Mouse (Mus musculus) spleen, postnatal 4 days (tissue): ENCODE measurements around the gene Col20a1.
A peak's percentile ranks its signal among the peaks of the same experiment; 100 is the strongest.

Experiments
- DNase-seq, 2 experiments: peaks; one replicate each; pipeline ENCODE4 v3.0.0; 2022; ENCODE audit warnings: low spot score in 2 of 2

Gene Col20a1

DNA sequence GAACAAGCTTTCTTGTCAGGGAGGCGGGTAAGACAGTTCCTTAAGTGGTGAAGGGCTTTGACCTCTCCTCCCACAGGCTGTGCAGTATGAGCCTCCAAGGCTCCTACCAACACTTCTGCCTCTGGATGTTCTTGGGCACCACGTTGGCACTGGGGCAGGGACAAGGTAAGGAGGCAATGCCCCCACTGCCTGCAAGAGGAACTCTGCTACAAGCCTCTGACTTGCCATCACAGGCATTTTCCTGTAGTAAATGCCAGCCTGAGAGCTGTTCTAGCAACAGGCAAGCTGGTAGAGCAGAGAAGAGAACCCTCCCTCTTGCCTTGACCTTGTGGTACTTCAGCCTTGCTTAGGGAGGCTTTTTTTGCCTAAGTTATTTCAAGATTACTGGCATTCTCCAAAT, at the start of gene Col20a1:
Gene Col20a1, plus strand, starts transcription at position 87 of the 400 bp plus-strand sequence.
- DNase-seq = no peak

DNA sequence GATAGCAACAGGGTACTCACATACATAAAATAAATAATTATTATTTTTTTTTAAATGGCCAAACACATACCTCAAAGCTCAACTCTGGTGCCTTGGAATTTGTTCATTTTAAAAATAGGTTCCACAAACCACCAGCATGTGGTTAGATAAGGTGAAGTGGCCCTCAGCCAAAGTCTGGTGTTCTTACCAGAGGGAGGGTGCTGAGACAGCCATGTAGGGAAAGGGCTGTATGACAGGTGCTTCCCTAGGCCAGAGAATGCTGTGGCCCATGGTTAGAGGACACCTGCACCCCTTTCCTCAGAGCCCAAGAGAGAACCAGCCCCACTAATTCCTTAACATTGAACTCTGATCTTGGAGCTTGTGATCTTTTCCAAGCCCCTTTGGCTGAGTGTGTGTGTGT, 46.1 kb upstream of the Col20a1 start:
- DNase-seq = no peak

DNA sequence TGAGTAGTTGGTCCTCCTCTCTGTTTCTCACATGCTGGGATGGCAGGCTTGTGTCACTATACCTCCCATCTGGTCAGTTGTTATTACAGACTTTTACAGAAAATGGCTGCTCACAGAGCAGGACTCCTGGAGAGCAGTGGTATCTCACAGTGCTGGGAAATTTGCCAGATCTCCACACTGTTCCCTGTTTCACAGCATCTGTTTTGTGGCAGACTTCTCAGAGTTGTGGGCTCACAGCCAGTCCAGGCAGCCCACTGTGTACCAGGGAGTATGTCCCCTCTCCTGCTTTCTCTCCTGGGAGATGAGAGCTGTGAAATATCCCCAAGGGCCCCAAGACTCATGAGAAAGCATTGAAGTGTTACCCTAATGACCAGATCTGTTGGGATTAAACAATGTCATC, 44.5 kb upstream of the Col20a1 start:
- no peak for DNase-seq

DNA sequence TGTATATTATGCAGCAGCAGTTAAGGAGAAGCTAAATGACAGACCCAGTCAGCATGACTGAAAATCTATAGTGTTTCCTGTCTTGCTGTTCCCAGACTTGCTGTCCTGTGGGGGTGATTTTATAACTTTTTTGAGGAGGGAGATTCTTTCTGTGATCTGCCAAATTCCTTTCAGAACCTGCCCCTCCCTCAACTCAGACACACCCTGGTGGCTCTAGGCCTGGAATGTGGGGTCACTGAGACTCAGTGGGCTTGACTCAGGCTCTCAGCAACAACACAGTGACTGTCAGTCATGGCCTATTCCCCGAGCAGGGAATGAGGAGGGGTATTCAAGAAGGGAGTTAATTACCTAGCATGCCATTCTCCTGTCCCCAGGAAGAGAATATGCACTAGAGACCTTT, 36.4 kb upstream of the Col20a1 start:
- DNase-seq = no peak

DNA sequence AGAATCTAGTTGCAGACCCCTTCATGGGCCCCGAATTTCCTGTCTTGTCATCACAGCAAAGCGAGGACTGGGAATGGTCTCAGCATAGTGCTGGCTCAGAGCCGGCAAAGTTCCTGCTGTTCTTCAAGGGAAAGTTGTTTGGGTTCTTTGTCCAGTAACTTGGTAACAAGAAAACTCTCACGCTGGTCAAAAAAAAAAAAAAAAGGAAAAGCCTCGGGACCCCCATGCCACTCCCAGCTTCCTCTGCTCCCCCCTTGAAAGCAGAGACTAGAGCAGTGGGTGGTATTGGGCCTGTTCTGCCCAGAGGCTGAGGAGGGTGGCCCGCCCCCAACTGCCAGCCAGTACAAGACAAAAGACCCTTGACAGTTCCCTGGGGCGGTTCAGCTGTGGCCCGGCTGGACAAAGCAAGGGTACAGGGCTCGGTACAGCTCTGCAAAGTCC, 33.6 kb upstream of the Col20a1 start:
- no peak for DNase-seq

DNA sequence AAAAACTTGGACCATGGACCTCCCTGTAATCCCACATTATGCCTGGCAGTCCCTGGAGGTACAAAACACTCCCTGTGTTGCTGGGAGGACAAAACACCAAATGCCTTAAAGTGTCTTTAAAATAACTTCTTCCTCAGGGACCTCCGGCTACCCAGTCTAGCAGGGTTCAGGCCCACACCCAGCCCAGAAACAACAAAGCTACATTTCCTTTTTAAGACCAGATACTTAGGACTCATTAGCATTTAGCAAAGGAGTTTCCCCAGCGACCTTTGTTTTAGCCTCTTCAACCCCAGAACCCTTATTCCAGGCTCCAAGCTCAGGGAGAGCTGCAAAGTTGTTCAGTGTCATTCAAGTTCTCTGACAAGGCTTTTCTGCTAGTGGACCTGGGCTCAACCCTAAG, 32.7 kb upstream of the Col20a1 start:
- DNase-seq = no peak

DNA sequence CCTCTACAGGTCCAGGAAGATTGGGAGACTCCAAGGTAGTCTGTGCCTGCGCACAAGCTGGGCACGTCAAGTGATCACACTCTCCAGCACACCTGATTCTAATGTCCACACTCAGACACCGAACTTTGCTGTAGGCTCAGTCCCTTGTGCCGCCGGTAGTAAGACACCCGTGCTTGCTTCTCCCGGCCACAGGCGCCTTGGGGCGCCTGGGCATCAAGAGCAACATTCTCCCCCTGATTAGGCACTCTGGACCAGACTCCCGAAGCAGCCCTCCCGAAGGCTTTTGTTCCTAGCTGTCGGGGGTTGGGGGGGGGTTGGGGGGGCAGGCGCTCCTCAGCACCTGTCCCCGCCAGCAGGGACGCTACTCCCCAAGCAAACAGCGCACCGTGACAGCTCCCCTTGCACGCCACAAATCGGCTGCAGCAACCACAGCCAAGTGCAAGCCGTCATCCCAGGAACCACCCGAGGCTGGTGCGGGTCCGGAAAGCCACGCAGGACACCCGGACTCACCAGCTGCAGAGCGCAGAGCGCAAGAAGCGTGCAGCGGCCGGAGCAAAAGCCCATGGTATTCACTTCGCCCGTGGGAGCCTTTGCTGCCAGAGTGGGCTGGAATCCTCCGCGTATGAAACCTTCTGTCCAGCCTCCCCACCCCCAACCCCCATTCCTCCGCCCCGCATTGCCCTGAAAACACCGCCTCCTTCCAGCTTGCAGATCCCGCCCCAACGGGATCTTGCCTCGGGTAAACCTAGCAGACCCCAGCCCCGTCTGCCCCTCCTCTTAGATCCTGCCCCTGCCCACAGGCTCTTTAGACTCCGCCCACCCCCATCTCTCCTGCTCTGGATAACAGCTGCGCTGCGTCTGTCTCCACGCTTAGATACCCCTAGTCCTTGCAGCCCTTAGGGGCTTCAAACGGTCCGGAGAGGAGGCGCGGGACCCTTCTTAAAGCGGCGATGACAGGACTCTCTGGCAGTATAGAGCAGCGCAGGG, 32.0 kb upstream of the Col20a1 start, which contains the start of gene Nkain4:
Gene Nkain4, minus strand, starts transcription at position 639 of the 987 bp plus-strand sequence.
- no peak for DNase-seq

DNA sequence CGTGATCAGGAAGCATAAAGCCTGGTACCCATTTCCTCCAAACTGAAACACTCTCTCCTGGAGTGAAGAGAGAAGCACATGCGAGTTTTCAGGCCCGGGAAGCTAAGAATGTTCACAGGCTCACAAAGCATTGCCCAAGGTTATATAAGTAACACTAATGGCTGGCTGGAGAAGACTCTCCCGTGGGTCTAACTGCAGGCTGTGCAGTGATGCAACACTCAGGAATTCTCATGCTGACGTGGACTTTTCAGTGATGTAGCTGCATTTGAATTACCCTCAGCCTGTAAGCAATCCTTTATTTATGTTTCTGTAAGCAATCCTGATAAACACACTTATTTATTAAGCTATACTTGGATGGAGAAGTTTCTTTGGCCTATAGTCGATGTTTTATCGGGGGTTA, 26.7 kb upstream of the Col20a1 start:
- DNase-seq = no peak

DNA sequence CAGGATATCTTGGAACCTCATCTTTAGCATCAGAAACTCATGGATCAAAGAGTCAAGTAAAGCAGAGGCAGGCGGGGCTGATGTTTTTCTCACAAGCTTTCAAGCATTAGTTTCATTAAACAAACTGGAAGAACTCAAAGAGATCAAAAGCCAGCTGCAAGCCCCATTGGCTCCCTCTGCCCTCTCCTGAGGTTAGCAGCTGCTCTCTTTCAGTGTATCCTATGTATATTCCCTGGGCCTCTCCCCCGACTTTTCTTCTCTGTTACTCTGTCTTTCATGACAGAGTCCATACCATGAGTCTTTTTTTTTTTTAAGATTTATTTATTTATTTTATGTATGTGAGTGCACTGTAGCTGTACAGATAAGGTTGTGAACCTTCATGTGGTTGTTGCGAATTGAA, 26.1 kb upstream of the Col20a1 start:
- no peak for DNase-seq

DNA sequence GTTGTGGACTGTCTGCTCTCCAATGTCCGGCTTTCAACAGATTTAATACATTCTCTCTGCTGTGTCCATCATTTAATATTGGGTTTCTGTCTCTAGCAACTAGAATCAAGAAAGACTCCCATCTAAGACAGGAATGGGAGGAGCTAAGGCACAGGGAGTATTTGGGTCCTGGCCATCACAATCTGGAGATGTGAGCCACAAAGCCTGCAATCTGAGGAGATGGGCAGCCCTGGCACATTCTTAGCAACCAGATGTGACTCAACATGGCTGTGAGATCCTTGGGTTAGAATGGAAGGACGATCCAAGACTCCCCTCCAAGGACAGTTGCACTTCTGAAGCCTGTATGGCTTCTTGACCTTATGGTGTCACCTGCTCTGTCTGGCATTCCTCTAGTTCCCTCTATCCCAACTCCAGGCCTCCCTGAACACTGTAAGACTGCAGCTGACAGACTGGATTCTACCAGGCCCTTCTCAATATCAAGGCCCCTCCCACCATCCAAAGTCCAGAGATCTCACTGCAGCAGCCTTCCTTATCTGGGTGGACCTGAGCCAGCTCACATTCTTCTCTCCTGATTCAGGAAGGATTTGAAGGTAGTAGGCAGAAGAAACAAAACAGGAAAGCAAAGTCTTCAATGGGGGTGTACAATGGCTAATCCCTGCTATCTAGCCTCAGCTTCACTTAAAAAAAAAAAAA, 23.6 kb upstream of the Col20a1 start:
- DNase-seq = no peak

DNA sequence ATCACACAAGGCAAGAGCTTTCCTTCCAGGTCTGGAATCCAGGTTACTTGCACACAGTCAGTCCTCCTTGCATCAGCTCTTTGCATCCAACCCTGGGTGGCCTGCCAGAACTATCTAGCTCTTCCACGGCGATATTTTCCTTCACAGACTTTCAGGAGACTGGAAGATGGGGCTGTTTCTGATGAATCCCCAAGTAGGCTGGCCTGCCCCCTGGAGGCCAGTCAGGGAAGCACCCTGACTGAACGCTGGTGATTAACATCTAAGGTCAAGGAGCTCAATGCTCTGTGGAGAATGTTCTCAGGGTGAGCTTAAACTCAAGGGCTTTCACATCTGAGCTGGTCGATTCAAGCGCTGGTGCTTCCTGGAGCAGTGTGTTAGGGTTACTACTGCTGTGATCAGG, 22.4 kb upstream of the Col20a1 start:
- DNase-seq = peak; percentile 67 to 86

DNA sequence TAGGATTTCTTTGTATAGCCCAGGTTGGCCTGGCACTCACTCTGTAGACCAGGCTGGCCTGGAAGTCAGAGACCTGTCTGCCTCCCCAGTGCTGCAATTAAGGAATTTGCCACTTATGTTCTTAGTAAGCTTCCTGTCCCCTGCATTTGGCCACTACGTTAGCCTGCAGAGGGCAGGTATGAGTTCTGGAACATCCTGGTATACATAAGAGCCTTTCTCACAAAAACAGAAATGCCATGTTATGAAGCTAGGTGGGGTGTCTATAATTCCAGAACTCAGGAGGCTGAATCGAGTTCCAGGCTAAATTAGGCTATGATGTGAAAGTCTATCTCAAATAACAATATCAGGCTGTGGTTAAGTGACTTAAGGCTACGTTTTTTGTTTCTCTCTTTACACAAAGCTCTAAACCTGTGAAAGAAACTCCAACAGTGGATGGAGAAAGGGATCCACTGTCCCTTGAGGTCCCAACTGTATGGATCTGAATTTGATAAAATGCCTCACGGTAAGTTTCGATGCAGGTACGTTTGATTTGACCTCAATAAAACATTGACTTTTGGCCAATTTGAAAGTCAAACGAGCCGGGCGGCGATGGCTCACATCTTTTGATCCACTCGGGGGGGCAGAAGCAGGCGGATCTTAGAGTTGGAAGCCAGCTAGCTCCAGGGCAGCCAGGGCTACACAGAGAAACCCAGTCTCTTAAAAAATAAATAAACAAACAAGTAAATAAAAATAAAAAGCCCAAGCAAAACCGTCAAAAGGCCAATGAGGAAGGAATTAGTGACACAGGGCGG, 20.0 kb upstream of the Col20a1 start:
- DNase-seq = no peak

DNA sequence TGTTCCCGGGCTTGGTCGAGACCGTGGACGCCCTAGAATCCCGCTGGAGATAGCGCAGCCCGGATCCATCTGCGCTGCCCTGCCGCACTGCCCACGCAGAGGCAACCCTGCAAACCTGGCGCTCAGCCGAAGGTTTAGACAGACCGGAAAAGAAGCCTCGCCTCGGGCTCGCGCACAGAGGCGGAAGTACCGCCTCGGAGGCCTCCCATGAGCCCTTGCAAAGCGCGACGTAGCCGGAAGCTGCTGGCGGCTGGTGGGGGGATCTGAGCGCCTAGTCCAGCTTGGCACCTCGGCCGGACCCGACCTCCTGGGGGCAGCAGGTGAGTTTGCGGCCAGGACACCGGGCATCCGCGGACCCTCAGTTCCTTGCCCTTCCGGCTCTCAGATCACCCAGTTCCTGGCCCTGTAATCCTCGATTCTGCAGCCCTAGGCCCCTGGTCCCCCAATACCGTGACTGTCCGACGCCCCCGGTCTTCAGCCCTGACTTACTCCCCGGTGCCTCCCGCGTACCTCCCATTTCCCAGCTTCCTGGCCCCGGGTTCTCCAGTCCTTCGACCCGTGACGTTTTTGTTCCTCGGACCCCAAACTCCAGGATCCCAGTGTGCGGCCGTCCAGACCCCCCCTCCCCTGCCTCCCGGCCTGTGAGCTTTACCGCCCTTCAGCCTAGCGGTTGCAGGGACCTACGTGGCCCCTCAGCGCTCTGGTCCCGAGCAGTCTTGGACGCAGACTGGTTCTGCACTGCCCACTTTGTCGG, 19.1 kb upstream of the Col20a1 start, which contains the start of gene Arfgap1:
Gene Arfgap1, plus strand, starts transcription at position 216 of the 754 bp plus-strand sequence.
- peak; percentile 86 to 93 for DNase-seq

DNA sequence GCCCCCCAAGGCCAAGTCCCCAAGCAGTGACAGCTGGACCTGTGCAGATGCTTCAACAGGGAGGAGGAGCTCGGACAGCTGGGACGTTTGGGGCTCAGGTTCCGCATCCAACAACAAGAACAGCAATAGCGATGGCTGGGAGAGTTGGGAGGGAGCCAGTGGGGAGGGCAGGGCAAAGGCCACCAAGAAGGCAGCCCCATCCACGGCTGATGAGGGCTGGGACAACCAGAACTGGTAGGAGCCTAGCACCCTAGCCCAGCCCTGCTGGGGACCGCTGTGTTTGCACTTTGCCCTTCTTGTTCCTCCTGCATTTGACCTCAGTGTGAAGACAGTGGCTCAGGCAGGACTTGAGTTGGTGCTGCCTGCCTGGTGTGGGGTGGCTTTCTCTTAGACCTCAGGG, 5.2 kb upstream of the Col20a1 start:
- peak in 1 of 2 experiments; percentile 57 for DNase-seq

DNA sequence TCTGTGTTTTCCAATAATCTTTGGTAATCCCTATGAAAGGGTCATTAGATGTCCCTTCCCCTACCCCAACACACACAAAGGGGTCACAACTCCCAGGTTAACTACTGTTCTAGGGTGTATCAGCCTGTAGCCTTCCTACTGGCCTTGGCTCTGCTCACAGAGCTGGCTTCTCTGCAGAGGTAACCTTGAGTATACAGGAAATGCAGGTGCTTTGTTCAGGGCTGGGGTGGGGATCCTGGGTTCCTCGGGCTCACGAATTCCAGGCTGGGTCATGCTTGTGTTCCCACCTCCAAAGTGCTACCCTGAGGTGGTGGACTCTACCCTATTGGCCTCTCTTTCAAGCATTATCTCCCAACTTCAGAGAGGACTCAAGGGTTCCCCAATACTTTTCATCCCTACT, 700 bp upstream of the Col20a1 start:
- no peak for DNase-seq

DNA sequence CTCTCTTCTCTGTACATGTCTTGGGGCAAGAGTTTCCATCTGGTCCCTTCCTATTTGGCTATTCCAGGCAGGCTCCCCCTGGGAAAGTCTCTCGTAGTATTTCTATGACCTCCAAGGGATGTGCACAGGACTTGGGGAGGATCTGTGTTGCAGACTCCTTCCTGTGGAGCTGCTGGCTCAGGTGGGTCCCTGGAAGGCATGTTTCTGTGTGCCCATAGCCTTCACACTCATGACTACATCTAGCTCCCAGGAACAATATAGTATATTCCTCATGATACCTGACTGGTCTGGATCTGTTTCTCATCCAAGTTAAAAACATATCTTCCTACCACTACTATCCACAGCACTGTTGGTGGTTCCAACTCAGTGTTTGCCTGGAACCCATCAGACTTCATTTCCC, 666 bp downstream of the Col20a1 start:
- DNase-seq = no peak

DNA sequence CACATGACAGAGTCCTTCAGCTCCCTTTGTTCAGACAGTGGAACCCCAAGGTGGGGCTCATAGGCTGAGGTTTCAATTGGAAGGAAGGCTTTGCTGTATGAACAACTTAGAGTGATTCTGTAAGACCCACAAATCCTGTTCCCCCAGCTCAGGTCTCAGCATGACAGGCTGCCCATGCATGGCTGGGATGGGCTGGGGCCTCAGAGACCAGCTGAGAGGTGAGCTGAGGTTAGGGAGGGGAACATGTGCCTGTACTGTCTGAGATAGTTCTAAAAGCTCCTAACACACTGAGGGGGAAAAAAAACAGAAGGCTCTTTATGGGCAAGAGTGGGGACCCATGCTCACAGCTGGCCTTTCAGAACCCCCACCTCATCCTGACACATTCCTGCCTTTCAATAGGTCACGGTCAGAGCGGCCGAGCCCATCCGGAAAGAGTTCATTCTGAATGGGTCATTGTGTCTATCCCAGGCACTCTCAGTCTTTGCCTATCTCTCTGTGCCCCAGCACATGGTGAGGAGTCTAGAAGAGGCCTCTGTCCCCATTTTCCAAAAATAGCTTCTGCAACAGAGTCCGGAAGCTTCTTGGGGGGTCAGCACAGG, 1.2 kb downstream of the Col20a1 start:
- no peak for DNase-seq

DNA sequence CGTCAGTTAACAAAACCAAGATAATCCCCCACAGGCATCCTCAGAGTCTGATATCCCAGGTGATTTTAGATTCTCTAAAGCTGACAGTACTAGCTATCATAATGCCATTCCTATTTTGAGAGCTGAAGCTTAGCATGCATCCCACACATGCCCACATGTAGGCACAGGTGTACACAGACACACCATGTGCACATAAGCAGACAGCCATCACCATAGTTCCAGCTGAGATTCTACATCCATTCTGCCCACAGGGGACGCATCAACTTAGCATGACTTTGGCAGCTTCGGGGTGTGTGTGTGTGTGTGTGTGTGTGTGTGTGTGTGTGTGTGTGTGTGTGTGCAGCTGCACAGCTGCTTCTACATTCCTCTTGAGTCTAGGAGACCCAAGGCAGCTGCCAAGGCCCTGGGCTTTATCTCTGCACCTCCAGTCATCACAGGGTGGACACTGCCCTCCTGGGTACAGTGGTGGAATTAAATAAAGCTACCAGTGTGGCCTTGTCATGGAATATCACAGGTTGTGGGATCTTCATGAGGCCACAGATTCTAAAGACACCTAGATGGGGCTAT, 2.1 kb downstream of the Col20a1 start:
- DNase-seq = no peak

DNA sequence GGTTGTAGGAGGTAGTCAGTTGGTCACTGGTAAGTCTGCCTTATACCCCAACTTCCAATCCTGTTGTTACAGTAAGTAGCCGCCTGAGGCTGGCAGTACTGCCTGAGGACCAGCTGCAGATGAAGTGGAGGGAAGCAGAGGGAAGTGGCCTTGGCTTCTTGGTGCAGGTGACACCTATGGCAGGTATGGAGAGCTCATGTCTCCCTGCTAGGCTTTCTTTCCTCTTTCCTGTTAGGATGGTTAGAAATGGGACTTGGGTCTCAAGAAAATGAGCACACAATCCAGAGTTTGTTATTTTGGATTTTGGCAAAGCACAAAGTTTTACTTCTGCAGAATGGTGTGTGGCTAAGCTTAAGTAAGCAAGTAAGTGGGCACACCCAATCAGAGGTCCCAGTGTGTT, 2.6 kb downstream of the Col20a1 start:
- DNase-seq = no peak

DNA sequence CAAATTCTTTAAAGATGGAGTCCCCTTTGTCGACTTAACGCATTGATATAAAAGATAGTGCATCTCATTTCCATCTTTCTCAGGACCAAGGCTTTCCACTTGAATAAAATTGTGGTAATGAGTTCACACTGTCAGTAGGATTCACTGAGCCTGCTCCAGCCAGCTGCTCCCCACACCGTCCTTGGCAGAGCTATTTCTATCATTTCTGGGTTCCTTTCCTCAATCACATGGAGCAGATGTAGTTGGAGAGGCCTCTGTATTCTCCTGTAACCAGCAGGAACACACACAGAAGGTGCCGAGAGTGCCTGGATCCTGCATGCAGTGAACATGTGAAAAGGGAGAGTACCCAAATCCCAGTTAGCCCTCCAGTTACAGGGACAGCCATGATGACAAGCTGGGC, 4.0 kb downstream of the Col20a1 start:
- no peak for DNase-seq
